Mouse (Mus musculus) MEL-GATA-1-ER (cell line): ENCODE measurements around the gene Extl2.

Source experiments
- DNase-seq: peaks from one replicate; pipeline ENCODE4 v3.0.0-alpha.2; 2012; ENCODE audit warnings: low read depth; ENCODE audit errors: extremely low read depth

Extl2 gene

DNA sequence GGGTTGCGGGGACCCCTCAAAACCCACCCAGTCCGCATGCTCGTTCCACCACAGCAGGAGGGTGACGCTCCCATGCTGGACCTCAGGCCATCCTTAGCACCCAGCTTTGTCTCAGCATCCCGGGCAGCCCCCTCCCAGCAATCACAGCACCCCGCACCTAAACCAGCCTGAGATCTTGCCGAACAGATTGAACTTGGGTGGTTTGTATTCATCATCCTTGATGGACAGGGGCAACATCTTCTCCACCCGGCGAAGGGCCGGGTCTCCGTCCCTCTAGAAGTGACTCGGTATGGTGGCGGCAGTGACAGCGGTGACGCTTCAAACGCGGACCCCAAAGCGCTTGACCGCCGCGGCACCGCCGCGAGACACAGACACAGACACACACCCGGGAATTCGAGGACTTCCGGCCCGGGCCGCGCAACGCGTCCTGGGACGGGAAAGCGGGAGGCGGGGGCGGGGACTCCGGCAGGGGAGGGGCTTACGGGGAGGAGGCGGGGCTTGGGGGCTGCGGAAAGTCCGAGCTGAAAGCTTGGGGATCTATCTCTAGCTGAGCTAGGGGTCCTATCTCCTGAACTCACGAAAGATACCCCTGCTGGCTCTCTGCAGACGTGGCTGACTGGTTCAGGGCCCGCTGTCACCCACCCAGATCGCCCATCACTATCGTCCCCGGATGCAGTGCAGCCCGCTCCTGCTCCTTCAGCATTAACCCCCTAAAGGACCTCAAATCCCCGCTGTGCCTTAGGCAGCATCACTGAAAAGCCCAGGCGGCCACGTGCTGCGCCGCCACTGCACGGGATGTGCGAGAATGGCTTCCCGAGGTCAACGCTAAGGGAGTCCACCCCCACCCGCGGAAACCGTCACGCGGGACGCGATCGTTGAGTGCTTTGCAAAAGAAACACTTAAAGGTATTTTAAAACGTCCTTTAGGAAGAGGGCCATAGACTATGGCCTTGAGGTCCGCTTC, at the start of gene Extl2, which contains the start of gene Slc30a7:
Gene Extl2 (plus strand): TSS at position 485 of the 963 bp plus-strand sequence.
Gene Slc30a7 (minus strand): TSS at position 429 of the 963 bp plus-strand sequence.
- DNase-seq, result peak; percentile 58

GRCm38 (mm10) chr3:115961311-115962027, 45.8 kb upstream of the Extl2 start:
- DNase-seq, result no peak

DNA sequence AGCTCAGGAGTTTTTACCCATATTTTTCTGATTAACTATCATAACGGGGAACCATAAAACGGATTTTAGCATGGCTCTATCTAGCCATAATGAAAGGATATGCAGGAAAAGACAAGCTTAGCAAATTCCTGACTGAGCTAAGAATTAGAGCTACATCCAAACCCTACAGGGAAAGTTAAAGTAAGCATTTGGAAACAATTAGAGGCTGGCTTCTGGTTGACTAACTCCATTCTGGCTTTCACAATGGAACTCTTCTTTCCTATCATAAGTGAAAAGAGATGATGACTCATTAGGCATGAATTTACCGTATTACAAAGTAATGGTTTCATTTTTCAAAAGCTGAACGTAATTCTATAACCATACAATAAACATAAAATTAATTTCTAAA, 45.2 kb upstream of the Extl2 start:
- DNase-seq, result no peak

GRCm38 (mm10) chr3:115963597-115963996, 43.7 kb upstream of the Extl2 start:
- no peak for DNase-seq

DNA sequence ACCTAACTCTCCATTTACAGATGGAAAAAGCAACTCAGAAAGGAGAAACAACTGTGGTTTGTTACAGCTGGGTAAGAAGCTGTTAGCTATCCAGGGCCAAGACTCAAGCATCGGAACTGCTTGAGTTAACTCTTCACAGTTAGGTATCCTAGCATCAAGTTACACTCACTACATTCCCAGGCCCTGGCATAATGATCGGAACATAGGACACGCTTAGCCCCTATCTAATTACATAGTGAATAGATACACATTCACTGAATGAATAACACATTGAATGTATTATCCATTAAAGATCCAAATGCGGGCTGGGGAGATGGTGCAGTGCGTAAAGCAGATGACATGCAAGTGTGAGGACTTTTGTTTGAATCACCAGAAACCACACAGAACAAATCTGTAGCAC, 43.2 kb upstream of the Extl2 start:
- DNase-seq, result no peak

GRCm38 (mm10) chr3:115968745-115969530, 38.3 kb upstream of the Extl2 start:
- no peak for DNase-seq

- DNase-seq, result no peak
These were observed 36.0 kb upstream of the Extl2 start for GRCm38 (mm10) chr3:115971045-115971785.

- DNase-seq, result no peak
These were observed 35.2 kb upstream of the Extl2 start for GRCm38 (mm10) chr3:115971891-115972646.

DNA sequence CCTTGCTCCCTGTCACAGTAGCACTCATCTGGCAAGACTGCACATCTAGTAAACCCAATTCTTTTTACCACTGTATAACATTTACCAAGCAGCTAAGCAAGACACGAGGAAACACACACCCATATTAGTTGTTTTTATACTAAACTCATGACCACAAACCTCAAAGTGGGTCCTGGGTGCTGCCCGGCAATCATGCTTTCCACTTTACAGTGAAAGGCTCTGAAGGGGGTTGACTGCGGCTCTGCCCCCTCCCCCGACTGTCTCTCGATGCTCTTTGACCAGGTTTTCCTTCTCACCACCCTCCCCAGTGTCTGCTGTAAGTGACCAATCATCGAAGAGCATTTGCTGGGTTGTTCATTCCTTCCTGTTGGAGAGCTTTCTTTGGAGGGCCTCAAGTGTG, 33.0 kb upstream of the Extl2 start:
- DNase-seq, result no peak

DNA sequence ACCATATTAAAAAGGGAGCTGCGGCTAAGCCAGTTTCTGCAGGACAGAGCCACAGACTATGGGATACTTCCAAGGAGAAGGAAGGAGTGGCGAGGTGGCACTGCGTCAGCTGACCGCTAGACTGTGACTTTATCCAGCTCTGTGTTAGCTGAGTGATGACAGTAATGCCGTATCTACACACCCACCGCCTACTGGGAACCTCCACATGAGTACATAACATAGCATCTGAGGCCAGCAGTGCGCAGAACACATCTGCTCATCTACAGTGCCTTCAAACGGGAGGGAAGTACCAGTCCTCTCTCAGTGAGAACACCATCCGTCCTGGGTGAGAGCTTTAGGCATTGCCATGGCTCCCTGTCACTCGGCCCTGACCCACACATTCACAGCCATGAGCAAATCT, 32.3 kb upstream of the Extl2 start:
- DNase-seq, result no peak

- DNase-seq, result peak; percentile 36
These were observed 28.3 kb upstream of the Extl2 start for GRCm38 (mm10) chr3:115979000-115979399.

- DNase-seq, result no peak
These were observed 24.0 kb upstream of the Extl2 start for GRCm38 (mm10) chr3:115983217-115983616.

DNA sequence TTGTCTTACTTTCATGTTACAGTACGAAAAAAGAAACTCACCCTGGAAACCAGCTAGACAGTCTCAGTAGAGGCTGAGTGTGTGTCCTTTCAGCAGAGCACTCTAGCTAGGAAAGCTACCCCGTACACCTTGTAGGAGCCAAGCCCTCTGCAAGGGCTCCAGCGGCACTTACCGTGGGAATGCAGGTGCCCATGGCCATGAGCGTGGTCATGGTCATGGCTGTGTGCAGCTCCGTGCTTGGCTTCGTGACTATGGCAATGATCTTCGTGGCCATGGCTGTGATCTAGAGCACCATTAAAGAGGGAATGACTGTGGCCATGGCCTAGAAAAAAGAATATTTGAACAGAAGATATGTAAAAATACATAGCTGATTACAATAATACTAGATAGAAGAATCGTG, 22.6 kb upstream of the Extl2 start:
- DNase-seq, result no peak

- peak; percentile 38 for DNase-seq
These were observed 21.9 kb upstream of the Extl2 start for GRCm38 (mm10) chr3:115985183-115985892.

- DNase-seq, result no peak
These were observed 15.2 kb upstream of the Extl2 start for GRCm38 (mm10) chr3:115992103-115992502.

- DNase-seq, result no peak
These were observed 14.7 kb upstream of the Extl2 start for GRCm38 (mm10) chr3:115992588-115992987.

GRCm38 (mm10) chr3:115993025-115993424, 14.2 kb upstream of the Extl2 start:
- no peak for DNase-seq

- no peak for DNase-seq
These were observed 10.3 kb upstream of the Extl2 start for GRCm38 (mm10) chr3:115996929-115997328.

DNA sequence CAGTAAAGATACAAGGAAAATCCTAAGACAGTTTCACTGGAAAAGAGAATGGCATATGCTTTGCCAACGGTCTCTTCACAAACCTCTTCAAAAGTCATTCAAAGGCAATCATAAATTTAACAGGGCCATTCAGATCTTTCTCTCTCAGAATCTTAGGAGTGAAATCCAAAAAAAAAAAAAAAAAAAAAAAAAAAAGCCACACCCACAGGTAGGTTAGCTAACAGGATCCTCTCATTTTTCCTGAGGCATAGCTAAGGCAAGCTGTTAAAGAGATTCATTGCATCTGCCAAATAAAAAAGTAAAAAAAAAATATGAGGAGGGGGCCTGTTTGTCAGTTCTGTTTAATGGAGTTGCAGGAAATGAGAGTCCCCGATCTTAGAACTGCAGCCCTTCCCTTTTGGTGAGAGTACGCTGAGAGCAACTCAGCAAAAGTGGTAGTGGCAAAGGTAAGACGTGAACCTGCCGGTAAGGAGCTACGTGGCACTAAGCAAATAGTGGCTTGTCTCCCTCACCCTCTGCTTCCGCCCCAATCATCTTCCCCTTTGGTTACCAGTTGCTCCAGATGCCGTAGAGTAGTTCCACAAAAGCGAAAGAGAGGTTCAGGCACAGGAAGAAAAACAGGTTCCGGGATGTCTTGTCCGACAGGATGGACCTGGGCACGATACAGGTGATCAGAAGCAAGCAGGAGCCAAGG, 831 bp upstream of the Extl2 start:
- DNase-seq, result peak; percentile 81
